8 mouse cellular contexts compared by ENCODE assay signal in genomic region chr8:111642939-111643263, GRCm38 (mm10). TPM values are rescaled to one million over a fixed set of nuclear protein-coding genes. Genes with fewer than 3 reads are reported as not detected.
DNase-seq lines count a peak whose midpoint lies in the region; ATAC-seq and TF ChIP-seq lines count a peak whose summit lies in the region.

No protein-coding gene starts in this region.

- H3K36me3 ChIP-seq in heart, embryonic 11.5 days (ENCODE audit: control insufficient read depth, insufficient read depth, low read length): no peaks in the 10 kb centered on the region
- no peaks in the 10 kb centered on the region for H3K36me3 ChIP-seq in ES-E14 (ENCODE audit: control insufficient read depth, insufficient read depth, low read length, poor library complexity, severe bottlenecking)
- peaks cover 8% of the 10 kb centered on the region; the same call in 1 of the 2 replicates for H3K36me3 ChIP-seq in hindbrain, embryonic 10.5 days
- H3K36me3 ChIP-seq in megakaryocyte, embryonic 14.5 days (replicated peaks; ENCODE audit: low read length): no peaks in the 10 kb centered on the region

- peaks cover 8% of the 10 kb centered on the region for H3K4me1 ChIP-seq in heart, embryonic 11.5 days (ENCODE audit: control insufficient read depth, insufficient read depth, low read length)
- H3K4me1 ChIP-seq in ES-E14 (ENCODE audit: control insufficient read depth in 2 of 2, insufficient read depth in 2 of 2, low read length in 2 of 2, poor library complexity in 1 of 2): peaks cover 2 to 9% of the 10 kb centered on the region in 2 experiments
- H3K4me1 ChIP-seq in hindbrain, embryonic 10.5 days (replicated peaks): peaks cover 9% of the 10 kb centered on the region
- peaks cover 36% of the 10 kb centered on the region for H3K4me1 ChIP-seq in megakaryocyte, embryonic 14.5 days

- peak overlapping the region; percentile 96 for H3K27ac ChIP-seq in heart, embryonic 11.5 days (ENCODE audit: low read depth, low read length)
- no peak overlapping the region for H3K27ac ChIP-seq in ES-E14 (ENCODE audit: insufficient read depth, low read depth, low read length, poor library complexity, severe bottlenecking)
- H3K27ac ChIP-seq in hindbrain, embryonic 10.5 days: peak overlapping the region; percentile 98

- H3K27me3 ChIP-seq in heart, embryonic 11.5 days (ENCODE audit: control insufficient read depth, insufficient read depth, low read length): no peaks in the 10 kb centered on the region
- H3K27me3 ChIP-seq in hindbrain, embryonic 10.5 days (ENCODE audit: insufficient read depth, poor library complexity, severe bottlenecking): no peaks in the 10 kb centered on the region
- peaks cover 48% of the 10 kb centered on the region for H3K27me3 ChIP-seq in megakaryocyte, embryonic 14.5 days (replicated peaks)

- H3K4me2 ChIP-seq in heart, embryonic 11.5 days: peak overlapping the region; percentile 83

- intact Hi-C loops in heart, postnatal 25 days (cut with DNase I): no loop called here

- peak overlapping the region; percentile 74 for H3K4me3 ChIP-seq in heart, embryonic 11.5 days (ENCODE audit: low read depth, low read length)
- H3K4me3 ChIP-seq in ES-E14 (ENCODE audit: insufficient read depth in 1 of 2, low read depth in 1 of 2, low read length in 2 of 2, poor library complexity in 1 of 2, severe bottlenecking in 1 of 2): peak overlapping the region; percentile 90 to 95
- peak overlapping the region; percentile 69 for H3K4me3 ChIP-seq in hindbrain, embryonic 10.5 days
- peak overlapping the region; percentile 96 for H3K4me3 ChIP-seq in megakaryocyte, embryonic 14.5 days (replicated peaks)

- peak overlapping the region; percentile 94 for H3K9ac ChIP-seq in heart, embryonic 11.5 days (ENCODE audit: low read depth, low read length)
- H3K9ac ChIP-seq in ES-E14 (ENCODE audit: insufficient read depth, low read depth, low read length, poor library complexity, severe bottlenecking): peak overlapping the region; percentile 67; the same call in 1 of the 2 replicates

- peak; percentile 47; the same call in 1 of the 2 replicates for ATAC-seq in heart, embryonic 11.5 days (replicated peaks; ENCODE audit: insufficient number of reproducible peaks, low FRiP score, low TSS enrichment)
- ATAC-seq in activated CD4-positive, CD25-positive, alpha-beta regulatory T cell, adult 4 months: no peak

- no peak for DNase-seq in heart, postnatal 25 days (ENCODE audit: low spot score)
- DNase-seq in ES-E14 (ENCODE audit: low read depth, low spot score): no peak
- DNase-seq in hindbrain, embryonic 10.5 days (ENCODE audit: low spot score): no peak
- no peak for DNase-seq in ovary, postnatal 14 days (ENCODE audit: low spot score)
- DNase-seq in adrenal gland, adult 8-10 months: no peak

- H3K9me3 ChIP-seq in heart, embryonic 11.5 days (replicated peaks; ENCODE audit: control insufficient read depth, low read length): no peaks in the 10 kb centered on the region
- H3K9me3 ChIP-seq in ES-E14 (ENCODE audit: control insufficient read depth, insufficient read depth, low read depth, low read length): no peaks in the 10 kb centered on the region
- no peaks in the 10 kb centered on the region for H3K9me3 ChIP-seq in hindbrain, embryonic 10.5 days
- H3K9me3 ChIP-seq in megakaryocyte, embryonic 14.5 days: peaks cover 4% of the 10 kb centered on the region; the same call in 1 of the 2 replicates

- 11% methylated on average over 5 of the region's 5 CpGs for WGBS in heart, embryonic 11.5 days (ENCODE audit: insufficient replicate concordance)
- WGBS in hindbrain, embryonic 10.5 days: 17% methylated on average over 5 of the region's 5 CpGs

- in situ Hi-C loops in ES-E14 (cut with MboI; ENCODE audit: low sequenced_read_pairs in 2 of 2, unreplicated experiment in 2 of 2): no loop called here

TF ChIP-seq in ES-E14, 5 proteins besides CTCF, POLR2A, EP300 and RAD21:
- no peak for TF ChIP-seq CHD2 (IDR thresholded peaks at IDR 0.05; ENCODE audit: low read depth, low read length)
- TF ChIP-seq HCFC1 (IDR thresholded peaks at IDR 0.05; ENCODE audit: borderline replicate concordance, insufficient read depth, low read length): no peak
- TF ChIP-seq ZC3H11A (IDR thresholded peaks at IDR 0.05; ENCODE audit: borderline replicate concordance, low read depth, low read length): no peak
- no peak for TF ChIP-seq MAFK (IDR thresholded peaks at IDR 0.05; ENCODE audit: insufficient read depth, low read depth, low read length)
- TF ChIP-seq ZNF384 (IDR thresholded peaks at IDR 0.05; ENCODE audit: low read depth, low read length): no peak
TF ChIP-seq in ES-E14: peak in this region for 0.

RNA-seq across cellular contexts. Expression of gene Zfp1, which starts 0.3 kb away (rescaled TPM):
- polyA plus RNA-seq in heart, embryonic 11.5 days (2014; fragmentation: Nextera tagmentation; extraction: Ambion mirVana): 16.5 and 18.5 TPM in 2 replicates
- 1 to 10 TPM; 7.4 to 7.5 TPM for total RNA-seq in heart, postnatal 25 days (2021)
- 18.0 and 18.7 TPM in 2 replicates for total RNA-seq in ES-E14 (2012; rRNA removed)
- 20.2 and 23.8 TPM in 2 replicates for polyA plus RNA-seq in hindbrain, embryonic 10.5 days (2016; fragmentation: Nextera tagmentation; extraction: Ambion mirVana)
- 0.64 and 3.5 TPM in 2 replicates for polyA plus RNA-seq in megakaryocyte, embryonic 14.5 days (2012; ENCODE audit: insufficient read depth, low replicate concordance)
- polyA plus RNA-seq in activated CD4-positive, CD25-positive, alpha-beta regulatory T cell, adult 4 months (2017; shearing (Covaris generic)): 10 to 100 TPM; 28.1 to 33.1 TPM
- 10 to 100 TPM in 2 of 4 experiments, 1 to 10 TPM in 2; 7.9 to 11.6 (median 9.7) TPM for total RNA-seq in adrenal gland, adult 8-10 months (2022)

RNA-seq across cellular contexts. Expression of gene Ldhd, which starts 12.7 kb away (rescaled TPM):
- polyA plus RNA-seq in heart, embryonic 11.5 days (2014; fragmentation: Nextera tagmentation; extraction: Ambion mirVana): 0.39 and 0.52 TPM in 2 replicates
- 10 to 100 TPM; 25.1 to 28.1 TPM for total RNA-seq in heart, postnatal 25 days (2021)
- total RNA-seq in ES-E14 (2012; rRNA removed): 0.49 and 1.5 TPM in 2 replicates
- 0.24 and 0.26 TPM in 2 replicates for polyA plus RNA-seq in hindbrain, embryonic 10.5 days (2016; fragmentation: Nextera tagmentation; extraction: Ambion mirVana)
- not detected in 2 replicates for polyA plus RNA-seq in megakaryocyte, embryonic 14.5 days (2012; ENCODE audit: insufficient read depth, low replicate concordance)
- 1 to 10 TPM in 1 of 2 experiments, under 1 TPM in 1; 0.18 to 1.2 TPM for polyA plus RNA-seq in activated CD4-positive, CD25-positive, alpha-beta regulatory T cell, adult 4 months (2017; shearing (Covaris generic))
- 100 to 1,000 TPM in 1 of 4 experiments, 10 to 100 TPM in 3; 58.4 to 109 (median 76.4) TPM for total RNA-seq in adrenal gland, adult 8-10 months (2022)

RNA-seq across cellular contexts. Expression of gene Ctrb1, which starts 47.9 kb away (rescaled TPM):
- polyA plus RNA-seq in heart, embryonic 11.5 days (2014; fragmentation: Nextera tagmentation; extraction: Ambion mirVana): not detected in 2 replicates
- total RNA-seq in heart, postnatal 25 days (2021): not detected
- total RNA-seq in ES-E14 (2012; rRNA removed): 0.22 and 0.48 TPM in 2 replicates
- polyA plus RNA-seq in hindbrain, embryonic 10.5 days (2016; fragmentation: Nextera tagmentation; extraction: Ambion mirVana): not detected in 2 replicates
- polyA plus RNA-seq in megakaryocyte, embryonic 14.5 days (2012; ENCODE audit: insufficient read depth, low replicate concordance): 3.6 TPM in 1 of 2 replicates, not detected in the other
- polyA plus RNA-seq in activated CD4-positive, CD25-positive, alpha-beta regulatory T cell, adult 4 months (2017; shearing (Covaris generic)): not detected
- total RNA-seq in adrenal gland, adult 8-10 months (2022): not detected
